Mouse (Mus musculus) bone marrow macrophage, adult 2 months (primary cell): ENCODE data around the gene Trim41.

Experiments
- CTCF ChIP-seq: IDR thresholded peaks from 2 replicates; pipeline ENCODE4 v1.5.1; 2012; ENCODE audit warnings: low read depth, mild to moderate bottlenecking, low read length, moderate library complexity
- POLR2A ChIP-seq: IDR thresholded peaks from 2 replicates; pipeline ENCODE4 v1.6.1; 2012; ENCODE audit warnings: mild to moderate bottlenecking, low read depth, low read length, borderline replicate concordance

DNA sequence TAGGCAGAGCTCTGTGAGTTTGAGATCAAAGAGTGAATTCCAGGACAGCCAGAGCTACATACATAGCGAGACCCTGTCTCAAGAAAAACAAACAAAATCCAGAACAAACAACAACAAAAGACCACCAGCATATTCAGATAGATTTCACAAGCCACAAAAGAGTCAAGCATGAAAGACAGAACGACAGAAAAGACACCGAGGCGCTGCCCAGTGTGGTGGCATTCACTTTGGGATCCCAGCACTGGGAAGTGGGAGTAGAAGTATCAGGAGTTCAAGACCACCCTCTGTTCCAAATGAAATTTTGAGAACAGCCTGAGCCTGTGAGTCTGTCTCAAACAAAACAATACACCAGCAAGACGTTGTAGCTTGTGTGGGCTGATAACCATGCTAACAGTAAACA is 29.7 kb upstream of the Trim41 start:
- TF ChIP-seq CTCF = no peak
- TF ChIP-seq POLR2A = no peak
